In genomic region chr13:51903324-51903939, GRCm38 (mm10) we compare ENCODE assay signal across 8 mouse cellular contexts. TPM values are rescaled to one million over a fixed set of nuclear protein-coding genes. Genes with fewer than 3 reads are reported as not detected.
A peak's percentile ranks its signal among the peaks of the same experiment; 100 is the strongest.
DNase-seq lines count a peak whose midpoint lies in the region; ATAC-seq lines count a peak whose summit lies in the region.

No protein-coding gene starts in this region.

- DNase-seq in adrenal gland, postnatal 10 days, result peak; percentile 41
- DNase-seq in adrenal gland, postnatal 4 days (ENCODE audit: low spot score in 2 of 2), result no peak
- DNase-seq in spleen, adult 18-20 months, result no peak
- no peak for DNase-seq in left cerebral cortex, postnatal 14 days (ENCODE audit: low spot score in 2 of 2)
- DNase-seq in urinary bladder, postnatal 25 days (ENCODE audit: low spot score), result no peak

- H3K9me3 ChIP-seq in heart, embryonic 15.5 days (replicated peaks), result no peaks in the 10 kb centered on the region
- no peaks in the 10 kb centered on the region for H3K9me3 ChIP-seq in liver, embryonic 16.5 days (replicated peaks; ENCODE audit: control insufficient read depth, low read length)

- H3K4me2 ChIP-seq in heart, embryonic 15.5 days, result peak overlapping the region; percentile 55
- no peak overlapping the region for H3K4me2 ChIP-seq in liver, embryonic 16.5 days (ENCODE audit: low read depth, low read length)

- no peaks in the 10 kb centered on the region for H3K27me3 ChIP-seq in heart, embryonic 15.5 days
- H3K27me3 ChIP-seq in liver, embryonic 16.5 days (ENCODE audit: control insufficient read depth, insufficient read depth, low read depth, low read length), result no peaks in the 10 kb centered on the region

- H3K27ac ChIP-seq in heart, embryonic 15.5 days, result peak overlapping the region; percentile 91
- H3K27ac ChIP-seq in liver, embryonic 16.5 days (ENCODE audit: low read length), result peak overlapping the region; percentile 12; the same call in 1 of the 2 replicates

- H3K9ac ChIP-seq in heart, embryonic 15.5 days, result no peak overlapping the region
- H3K9ac ChIP-seq in liver, embryonic 16.5 days (ENCODE audit: low read depth, low read length), result no peak overlapping the region

- intact Hi-C loops in left cerebral cortex, postnatal 14 days (cut with DNase I), result no loop called here

- H3K4me1 ChIP-seq in heart, embryonic 15.5 days (replicated peaks), result peaks cover 33% of the 10 kb centered on the region
- peaks cover 10% of the 10 kb centered on the region for H3K4me1 ChIP-seq in liver, embryonic 16.5 days (ENCODE audit: control insufficient read depth, low read depth, low read length)

- WGBS in heart, embryonic 15.5 days, result 33% methylated on average over 11 of the region's 11 CpGs
- 40% methylated on average over 7 of the region's 11 CpGs for WGBS in liver, embryonic 16.5 days (ENCODE audit: insufficient replicate concordance)

- ATAC-seq in common myeloid progenitor, adult 5-6 weeks (replicated peaks; ENCODE audit: low read depth, poor library complexity, severe bottlenecking), result peak; percentile 39; the same call in 1 of the 2 replicates
- ATAC-seq in heart, embryonic 15.5 days (replicated peaks; ENCODE audit: insufficient number of reproducible peaks, insufficient read depth, low FRiP score, low read depth), result peak; percentile 83
- peak; percentile 71 for ATAC-seq in liver, embryonic 16.5 days (ENCODE audit: low read depth)

- H3K36me3 ChIP-seq in heart, embryonic 15.5 days, result no peaks in the 10 kb centered on the region
- H3K36me3 ChIP-seq in liver, embryonic 16.5 days (ENCODE audit: control insufficient read depth, insufficient read depth), result no peaks in the 10 kb centered on the region

- no peak overlapping the region for H3K4me3 ChIP-seq in heart, embryonic 15.5 days
- H3K4me3 ChIP-seq in liver, embryonic 16.5 days (ENCODE audit: low read depth, low read length), result no peak overlapping the region

RNA-seq across cellular contexts. Expression of gene Gadd45g, which starts 57.0 kb away (rescaled TPM):
- total RNA-seq in adrenal gland, postnatal 10 days (2021), result 10 to 100 TPM; 28.4 to 87.1 TPM
- total RNA-seq in adrenal gland, postnatal 4 days (2021), result 10 to 100 TPM; 22.9 to 25.0 TPM
- total RNA-seq in common myeloid progenitor, adult 5-6 weeks (2017), result 4.5 and 10.1 TPM in 2 replicates
- polyA plus RNA-seq in heart, embryonic 15.5 days (2015; fragmentation: Nextera tagmentation; extraction: Ambion mirVana), result 47.3 and 49.1 TPM in 2 replicates
- polyA plus RNA-seq in liver, embryonic 16.5 days (2015; fragmentation: Nextera tagmentation; extraction: Ambion mirVana), result 11.2 and 11.7 TPM in 2 replicates
- 10 to 100 TPM; 16.4 to 19.1 TPM for total RNA-seq in left cerebral cortex, postnatal 14 days (2021)
